Mouse (Mus musculus) liver, adult 2 months (tissue): Measurements from ENCODE around the gene Mybpc3.

ENCODE experiments used
- CTCF ChIP-seq: fragments of 200-500 bp; IDR thresholded peaks from 2 replicates; pipeline ENCODE4 v1.5.1; 2011; ENCODE audit warnings: low read depth, low read length, control low read depth
- POLR2A ChIP-seq: fragments of 200-500 bp; IDR thresholded peaks from 2 replicates; pipeline ENCODE4 v1.6.1; 2011; ENCODE audit warnings: low read length, control low read depth; ENCODE audit not compliant: insufficient read depth; ENCODE audit errors: extremely low read depth

GRCm38 (mm10) chr2:91143401-91143800 lies 25.5 kb downstream of the Mybpc3 start:
- TF ChIP-seq CTCF (no peak), POLR2A (no peak)
